Mouse (Mus musculus) CD8-positive naive resting alpha-beta T cell, adult 2 months (primary cell): Measurements from ENCODE around the gene Grik3.

Source experiments
- DNase-seq, 2 experiments: peaks; one replicate each; pipeline ENCODE4 v3.0.0; 2022; ENCODE audit warnings: low read depth in 2 of 2, low spot score in 2 of 2

The Grik3 gene

DNA sequence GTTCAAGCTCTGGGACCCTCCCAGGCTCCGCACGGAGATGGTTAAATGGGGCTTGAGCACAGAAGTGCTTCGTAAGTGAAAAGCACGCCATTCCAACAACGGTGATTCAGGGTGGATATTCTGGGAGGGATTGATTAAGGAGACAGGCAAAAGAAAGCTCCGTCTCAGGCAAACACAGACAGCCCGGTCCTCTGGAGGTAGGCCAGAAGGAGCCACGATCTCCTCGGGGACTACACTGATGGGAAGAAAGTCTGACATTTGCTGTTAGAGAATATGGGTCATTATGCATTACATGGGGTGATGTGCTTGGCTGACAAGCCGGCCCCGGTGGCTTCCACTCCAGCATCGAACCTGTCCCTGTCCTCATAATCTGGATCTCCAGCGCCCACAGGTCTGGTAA lies 146.9 kb downstream of the Grik3 start:
- no peak for DNase-seq

- DNase-seq, result no peak
Observed at GRCm38 (mm10) chr4:125640520-125640919, 150.0 kb downstream of the Grik3 start.

- DNase-seq, result no peak
Observed at GRCm38 (mm10) chr4:125640921-125641663, 150.6 kb downstream of the Grik3 start.

DNA sequence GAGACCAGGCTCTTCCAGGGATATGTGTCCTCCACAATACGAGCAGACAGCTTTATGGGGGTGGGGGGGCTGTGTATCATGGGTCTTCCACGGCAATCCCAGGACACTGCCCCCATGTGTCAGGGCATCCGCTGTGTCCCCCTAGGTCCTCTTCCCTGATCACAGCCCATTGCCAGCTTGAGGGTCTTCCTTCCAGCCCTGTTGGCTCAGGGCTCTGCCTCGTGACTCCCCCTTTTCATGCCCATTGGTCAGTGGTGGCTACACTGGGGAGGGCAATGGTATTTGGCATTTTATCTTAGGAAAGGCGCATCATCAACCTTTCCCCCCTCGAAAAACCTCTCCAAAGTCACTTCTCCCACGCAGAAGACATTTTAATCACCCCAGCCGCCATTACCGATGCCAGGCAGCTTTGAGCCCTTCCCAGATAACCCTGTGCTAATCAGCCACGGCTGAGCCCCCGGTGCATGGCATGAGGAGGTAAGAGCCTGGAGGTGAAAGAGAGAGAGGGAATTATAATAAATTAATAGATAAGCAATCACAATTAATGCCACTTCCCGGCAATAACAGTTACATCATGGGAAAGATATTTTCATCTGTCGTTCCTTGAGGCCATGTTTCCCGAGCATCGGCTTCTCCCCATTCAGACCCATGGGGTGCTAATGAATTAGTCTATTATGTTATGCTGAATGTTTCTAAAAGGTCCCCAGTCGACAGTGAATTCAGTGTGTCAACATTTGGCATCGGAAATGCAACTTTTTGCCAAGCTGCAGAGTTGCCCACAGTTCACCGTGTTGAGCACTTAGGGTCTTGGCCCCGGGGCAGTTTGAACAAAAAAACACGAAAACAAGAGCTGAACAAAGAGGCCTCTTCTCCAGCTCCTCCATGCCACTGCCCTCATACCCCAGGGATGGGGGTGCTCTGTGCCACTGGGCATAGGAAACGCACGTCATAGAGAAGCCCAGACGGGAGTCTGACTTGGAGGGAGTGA lies 154.4 kb downstream of the Grik3 start:
- DNase-seq, result no peak

DNA sequence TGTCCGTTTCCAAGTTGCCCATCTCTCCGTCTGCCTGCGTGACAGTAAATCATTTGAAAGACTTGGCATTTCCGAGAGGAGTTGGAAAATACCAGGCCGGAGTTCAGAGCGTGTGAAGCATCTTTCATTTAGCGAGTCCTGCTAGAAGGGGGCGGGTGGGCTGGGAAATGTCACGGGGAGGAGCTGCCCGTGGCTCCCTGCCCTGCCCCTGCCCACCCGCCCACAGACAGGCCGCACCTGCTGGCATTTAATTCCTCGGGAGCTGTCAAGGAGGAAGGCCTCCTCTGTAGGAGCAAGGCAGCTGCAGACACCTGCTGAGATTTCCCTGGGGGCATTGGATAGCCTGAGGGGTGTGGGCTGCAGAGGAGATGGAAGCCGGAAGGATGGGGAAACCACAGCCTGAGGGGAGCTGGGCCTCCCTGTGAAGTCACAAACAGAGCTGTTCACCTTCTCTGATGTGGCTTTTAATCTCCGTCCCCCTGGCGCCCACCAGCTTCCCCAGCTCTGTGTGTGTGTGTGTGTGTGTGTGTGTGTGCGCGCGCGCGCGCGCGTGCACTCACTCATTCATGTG lies 161.3 kb downstream of the Grik3 start:
- DNase-seq, result no peak

GRCm38 (mm10) chr4:125656031-125656430 lies 165.5 kb downstream of the Grik3 start:
- no peak for DNase-seq

DNA sequence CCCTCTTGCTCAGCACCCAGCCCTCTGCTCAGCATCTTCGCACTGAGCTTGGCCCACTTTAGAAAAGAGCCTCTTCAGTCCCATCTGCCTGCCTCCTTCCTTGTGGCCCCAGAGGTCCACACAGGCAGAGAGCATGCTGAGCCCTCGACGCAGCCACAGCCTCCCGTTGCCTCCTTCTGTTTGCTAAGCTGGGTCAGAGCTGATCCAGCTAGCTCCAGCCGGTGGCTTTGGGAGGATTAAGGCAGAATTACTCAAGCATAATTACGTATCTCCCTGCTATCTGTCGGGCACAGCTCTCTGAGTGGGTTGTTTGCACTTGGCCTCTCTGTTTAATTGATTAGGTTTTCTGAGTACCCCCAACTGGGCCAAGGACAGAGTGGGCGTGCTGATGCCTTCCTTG lies 167.9 kb downstream of the Grik3 start:
- DNase-seq, result no peak

DNA sequence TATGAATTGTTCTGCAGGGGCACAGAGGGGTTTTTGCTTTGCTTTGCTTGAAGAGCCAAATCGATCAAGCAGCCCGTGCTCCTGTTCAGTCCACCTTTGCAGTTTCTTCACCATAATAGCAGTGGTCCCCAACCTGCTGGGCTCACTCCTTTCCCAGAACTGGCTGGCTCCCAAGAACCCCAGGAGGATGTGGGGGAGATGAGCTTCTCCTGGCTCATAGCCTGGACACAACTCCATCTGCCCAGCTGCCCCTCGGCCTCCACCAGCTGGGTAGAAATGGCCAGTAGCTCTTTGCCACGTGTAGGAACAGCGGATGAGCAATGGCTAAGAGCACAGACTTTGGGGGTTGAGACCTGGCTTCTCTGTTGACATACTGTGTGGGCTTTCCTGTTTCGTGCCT lies 171.5 kb downstream of the Grik3 start:
- no peak for DNase-seq

DNA sequence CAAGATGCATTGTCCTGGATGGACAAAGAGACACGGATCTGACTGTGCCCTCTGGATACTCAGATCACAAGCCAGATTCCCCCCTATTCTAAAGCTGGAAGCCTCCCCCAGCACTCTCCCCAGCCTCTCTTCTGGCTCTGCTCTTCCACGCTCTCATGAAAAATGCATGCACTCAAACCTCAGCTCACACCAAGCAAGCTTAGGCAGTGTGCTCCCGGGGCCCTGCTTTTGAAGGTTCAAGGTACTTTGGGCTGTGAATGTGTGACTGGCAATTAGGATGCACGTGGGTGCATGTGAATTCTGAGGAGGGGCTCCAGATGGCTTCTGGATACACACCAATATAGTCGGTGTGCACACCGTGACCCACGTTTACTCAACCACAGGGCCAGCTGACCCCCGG lies 172.8 kb downstream of the Grik3 start:
- no peak for DNase-seq

DNA sequence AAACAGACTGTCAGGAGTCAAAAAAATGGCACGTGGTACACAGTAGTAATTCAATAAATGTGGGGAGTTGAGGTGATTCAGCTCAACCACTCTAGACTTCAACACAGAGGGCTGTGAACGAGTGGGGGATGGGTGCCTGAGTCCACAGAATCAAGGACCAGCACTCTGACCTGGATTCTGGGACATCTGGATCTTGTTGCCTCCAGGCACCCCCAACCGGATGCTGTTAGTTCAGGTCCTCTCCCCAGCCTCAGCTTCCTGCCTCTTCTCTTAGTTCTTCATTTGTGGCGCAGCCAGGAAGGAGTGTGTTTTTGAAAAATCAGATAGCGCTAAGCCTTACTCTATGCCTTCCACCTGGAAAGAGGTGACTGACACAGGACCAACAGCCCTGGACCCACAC lies 175.5 kb downstream of the Grik3 start:
- no peak for DNase-seq

GRCm38 (mm10) chr4:125682007-125682406 lies 191.5 kb downstream of the Grik3 start:
- no peak for DNase-seq

DNA sequence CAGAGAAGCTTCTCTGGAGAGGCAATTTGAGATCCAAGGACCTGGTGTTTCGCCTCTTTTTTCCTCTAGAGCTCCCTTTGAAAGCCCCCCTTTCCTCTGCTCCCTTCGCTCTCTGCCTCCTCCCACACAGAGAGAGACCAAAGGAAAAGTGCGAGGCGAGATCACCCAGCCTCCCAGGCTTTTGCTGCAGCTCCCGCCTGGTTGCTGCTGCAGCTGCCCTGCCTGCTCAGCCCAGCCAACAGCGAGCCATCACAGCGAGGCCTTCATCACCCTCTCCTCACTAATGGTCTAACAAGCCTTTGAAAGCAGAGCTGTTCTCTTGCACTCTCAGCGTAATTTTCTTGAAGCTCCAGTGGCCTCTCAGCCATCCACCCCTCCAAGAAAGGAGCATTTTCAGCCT lies 196.6 kb downstream of the Grik3 start:
- no peak for DNase-seq

DNA sequence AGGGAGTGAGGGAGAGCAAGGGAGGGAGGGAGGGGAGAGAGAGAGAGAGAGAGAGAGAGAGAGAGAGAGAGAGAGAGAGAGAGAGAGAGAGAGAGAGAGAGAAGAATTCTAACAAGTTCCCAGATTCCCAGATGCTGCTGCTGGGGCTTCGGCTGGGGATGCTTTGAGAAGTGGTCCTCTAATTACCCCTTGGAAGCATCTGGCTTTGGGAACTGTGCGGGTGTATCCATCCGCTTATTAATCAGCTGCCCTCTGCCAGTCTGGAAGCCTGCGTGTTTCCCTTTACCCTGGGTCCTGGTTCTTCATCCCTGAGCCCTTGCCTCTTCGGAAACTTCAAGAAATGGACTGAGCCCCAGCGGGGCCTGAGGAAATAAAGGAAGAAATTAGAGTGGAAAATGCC lies 204.9 kb downstream of the Grik3 start:
- no peak for DNase-seq

DNA sequence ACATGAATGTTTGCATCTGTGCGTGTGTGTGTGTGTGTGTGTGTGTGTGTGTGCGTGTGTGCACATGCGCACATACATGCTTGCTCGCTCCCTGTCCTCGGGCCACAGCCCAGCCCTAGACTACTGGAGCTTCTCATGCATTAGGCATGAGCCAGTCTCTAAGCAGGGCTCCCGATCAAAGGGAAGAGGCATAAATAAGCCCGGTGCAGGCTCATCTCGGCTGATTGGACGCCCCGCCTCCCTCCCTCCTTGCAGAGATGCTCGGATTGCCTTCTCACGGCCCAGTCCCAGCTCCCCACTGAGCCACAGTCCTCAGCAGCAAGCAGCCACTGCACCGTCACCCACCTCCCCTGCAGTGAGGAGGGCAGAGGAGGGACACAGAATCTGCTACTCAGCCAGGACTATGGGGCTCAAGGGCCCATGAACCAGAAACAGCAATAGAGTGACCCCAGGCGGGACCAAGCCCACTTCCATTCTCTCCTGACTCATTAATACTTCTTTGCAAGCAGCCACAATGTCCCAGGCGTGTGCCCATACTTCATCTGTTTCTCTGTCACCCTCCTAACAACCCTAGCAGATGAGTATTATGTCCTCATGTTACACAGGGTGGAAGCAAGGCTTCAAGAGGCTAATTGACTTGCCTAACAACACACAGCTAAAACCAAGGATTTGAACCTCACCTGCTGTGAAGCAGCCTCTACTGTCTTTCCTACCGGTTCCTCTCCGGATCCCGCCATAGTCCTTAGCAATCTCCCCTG lies 205.9 kb downstream of the Grik3 start:
- no peak for DNase-seq

- DNase-seq, result no peak
Observed at GRCm38 (mm10) chr4:125697626-125698025, 207.1 kb downstream of the Grik3 start.

- DNase-seq, result no peak
Observed at GRCm38 (mm10) chr4:125699056-125699455, 208.6 kb downstream of the Grik3 start.

- DNase-seq, result no peak
Observed at GRCm38 (mm10) chr4:125700331-125700730, 209.8 kb downstream of the Grik3 start.

DNA sequence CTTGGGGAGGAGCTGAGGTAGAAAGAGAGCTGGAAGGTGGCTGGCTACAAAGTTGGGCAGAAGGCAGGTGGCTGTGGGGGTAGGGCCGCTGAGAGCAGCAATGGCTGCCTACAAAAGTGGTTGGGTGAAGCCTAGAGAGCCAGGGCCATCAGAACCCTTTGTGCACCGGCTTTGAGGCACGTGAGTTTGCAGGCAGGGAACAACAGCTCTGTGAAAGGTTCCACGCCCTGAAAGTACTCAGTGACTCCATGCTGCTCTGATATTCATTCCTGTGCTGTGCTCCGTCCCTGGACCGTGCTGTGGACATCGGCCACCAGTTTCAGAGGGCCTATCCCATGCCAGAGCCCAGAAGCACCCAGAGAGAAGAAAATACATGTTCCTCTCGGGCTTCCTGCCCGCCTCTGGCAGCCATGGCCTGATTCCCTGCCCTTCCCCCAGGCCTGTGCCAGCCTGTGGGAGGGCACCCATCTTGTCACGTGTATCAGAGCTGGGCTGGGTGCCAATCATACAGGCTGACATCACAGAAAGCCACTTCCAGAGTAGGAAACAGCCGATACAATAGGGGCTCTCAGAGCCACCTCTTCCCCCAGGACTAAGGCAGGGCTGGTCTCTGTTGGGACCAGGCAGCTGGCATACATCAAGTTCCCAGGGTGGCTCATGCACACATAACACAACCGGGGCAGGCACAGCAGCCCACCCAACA lies 212.3 kb downstream of the Grik3 start:
- no peak for DNase-seq

GRCm38 (mm10) chr4:125703310-125703690 lies 212.8 kb downstream of the Grik3 start:
- no peak for DNase-seq

- no peak for DNase-seq
Observed at GRCm38 (mm10) chr4:125705746-125706145, 215.2 kb downstream of the Grik3 start.

DNA sequence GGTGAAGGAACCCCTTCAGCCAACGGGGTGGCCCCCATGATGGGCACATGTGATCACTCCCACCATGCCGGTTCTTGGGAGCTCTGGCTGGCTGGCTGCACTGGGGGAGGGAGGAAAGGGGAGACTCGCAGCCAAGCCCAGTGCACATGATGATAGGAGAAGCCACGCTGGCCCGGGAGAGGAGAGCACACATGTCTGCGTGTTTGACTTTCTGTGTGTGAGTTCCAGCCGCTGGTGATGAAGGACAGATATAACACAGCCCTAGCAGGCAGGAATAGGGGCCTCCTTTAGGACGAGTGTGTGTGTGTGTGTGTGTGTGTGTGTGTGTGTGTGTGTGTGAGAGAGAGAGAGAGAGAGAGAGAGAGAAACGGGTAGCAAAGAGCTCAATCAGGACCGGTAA lies 219.2 kb downstream of the Grik3 start:
- no peak for DNase-seq
